Mouse (Mus musculus): ENCODE results near the gene 4430402I18Rik. TPM values are rescaled to one million over a fixed set of nuclear protein-coding genes. Genes with fewer than 3 reads are reported as not detected.

Gene 4430402I18Rik
- total and polyA plus RNA-seq, 3 experiments: 0.14 to 0.51 (median 0.15) TPM

- Histone ChIP-seq H3K4me3 (replicated peaks in 1 of 3; ENCODE audit: low read depth in 2 of 3, low read length in 2 of 3, poor library complexity in 1 of 3) (no peak overlapping the region), H3K9ac (ENCODE audit: insufficient read depth, low read depth) (no peak overlapping the region), H3K9me3 (replicated peaks; ENCODE audit: low read length) (no peaks in the 10 kb centered on the region), H3K36me3 (replicated peaks in 1 of 2; ENCODE audit: control insufficient read depth in 1 of 2, insufficient read depth in 1 of 2, low read length in 1 of 2) (peaks cover 26 to 78% of the 10 kb centered on the region in 2 experiments), H3K4me2 (ENCODE audit: insufficient read depth, low read depth, poor library complexity, severe bottlenecking) (no peak overlapping the region), H3K79me2 (replicated peaks; ENCODE audit: control insufficient read depth, extremely low read depth, insufficient read depth, poor library complexity, severe bottlenecking) (no peaks in the 10 kb centered on the region), H3K27ac (ENCODE audit: insufficient read depth, low read depth) (no peak overlapping the region), H3K27me3 (replicated peaks) (no peaks in the 10 kb centered on the region), H3K4me1 (ENCODE audit: control insufficient read depth in 1 of 2, insufficient read depth in 2 of 2) (peaks cover 5 to 30% of the 10 kb centered on the region in 2 experiments; a peak in 3 of 4 replicates)
- in situ Hi-C loops (cut with MboI; ENCODE audit: low pct_ligation_motif_present, low pct_unique_long_range_greater_than_20kb, low sequenced_read_pairs) (no loop called here), dilution Hi-C loops (cut with MboI; ENCODE audit: extremely low pct_ligation_motif_present, extremely low pct_unique_long_range_greater_than_20kb, low sequenced_read_pairs) (no loop called here)
- no peak for TF ChIP-seq MYC (IDR thresholded peaks at IDR 0.05; ENCODE audit: low read depth, low read length)
- no peak for TF ChIP-seq PAX5 (IDR thresholded peaks at IDR 0.05; ENCODE audit: low read length)
- TF ChIP-seq EP300 (IDR thresholded peaks at IDR 0.05; ENCODE audit: low read length): no peak
- no peak for TF ChIP-seq UBTF (IDR thresholded peaks at IDR 0.05; ENCODE audit: low read depth, low read length)
- no peak for TF ChIP-seq ZMIZ1 (IDR thresholded peaks at IDR 0.05; ENCODE audit: low read depth, low read length)
- no peak for TF ChIP-seq POLR2AphosphoS2 (IDR thresholded peaks at IDR 0.05; ENCODE audit: low read depth, low read length)
- no peak for TF ChIP-seq ZC3H11A (IDR thresholded peaks at IDR 0.05; ENCODE audit: low read depth, low read length)
- no peak for TF ChIP-seq NRF1 (IDR thresholded peaks at IDR 0.05; ENCODE audit: low read depth, low read length)
- DNase-seq (ENCODE audit: extremely low read depth): no peak
Measured at GRCm38 (mm10) chr19:29011355-29011990, 43.9 kb upstream of the 4430402I18Rik start.

DNA sequence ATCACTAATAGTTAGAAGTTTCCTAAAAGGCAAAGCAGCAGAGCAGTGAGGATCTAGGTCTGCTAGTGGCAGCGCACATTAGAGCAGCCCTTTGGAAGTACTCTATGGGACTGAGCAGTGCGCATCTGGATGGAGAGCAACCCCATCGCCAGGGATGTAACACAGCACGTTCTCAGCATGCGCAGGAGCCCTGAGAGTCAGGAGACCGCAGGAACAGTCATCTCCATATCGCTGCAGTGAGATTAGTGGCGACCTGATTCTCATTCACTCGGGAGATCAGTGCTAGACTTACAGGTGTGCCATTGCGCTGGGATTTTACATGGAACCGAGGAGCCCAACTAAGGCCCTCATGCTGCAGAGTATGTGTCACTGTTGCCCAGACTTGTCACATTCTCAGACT is 41.4 kb upstream of the 4430402I18Rik start:
- Histone ChIP-seq H3K4me2 (ENCODE audit: insufficient read depth, low read depth, poor library complexity, severe bottlenecking) (no peak overlapping the region), H3K27me3 (replicated peaks) (no peaks in the 10 kb centered on the region), H3K27ac (ENCODE audit: insufficient read depth, low read depth) (no peak overlapping the region), H3K4me3 (replicated peaks in 1 of 3; ENCODE audit: low read depth in 2 of 3, low read length in 2 of 3, poor library complexity in 1 of 3) (no peak overlapping the region), H3K9ac (ENCODE audit: insufficient read depth, low read depth) (no peak overlapping the region), H3K9me3 (replicated peaks; ENCODE audit: low read length) (no peaks in the 10 kb centered on the region), H3K79me2 (replicated peaks; ENCODE audit: control insufficient read depth, extremely low read depth, insufficient read depth, poor library complexity, severe bottlenecking) (no peaks in the 10 kb centered on the region; the same call in none of the 2 replicates), H3K4me1 (ENCODE audit: control insufficient read depth in 1 of 2, insufficient read depth in 2 of 2) (peaks cover 0 to 13% of the 10 kb centered on the region in 2 experiments; a peak in 2 of 4 replicates), H3K36me3 (replicated peaks in 1 of 2; ENCODE audit: control insufficient read depth in 1 of 2, insufficient read depth in 1 of 2, low read length in 1 of 2) (peaks cover 27 to 80% of the 10 kb centered on the region in 2 experiments)
- dilution Hi-C loops (cut with MboI; ENCODE audit: extremely low pct_ligation_motif_present, extremely low pct_unique_long_range_greater_than_20kb, low sequenced_read_pairs): no loop called here
- in situ Hi-C loops (cut with MboI; ENCODE audit: low pct_ligation_motif_present, low pct_unique_long_range_greater_than_20kb, low sequenced_read_pairs): no loop called here
- DNase-seq (ENCODE audit: extremely low read depth): no peak
- TF ChIP-seq MYC (IDR thresholded peaks at IDR 0.05; ENCODE audit: low read depth, low read length) (no peak), GABPA (IDR thresholded peaks at IDR 0.05; ENCODE audit: insufficient replicate concordance, low read depth, low read length) (no peak), SMC3 (IDR thresholded peaks at IDR 0.05; ENCODE audit: low read depth, low read length) (no peak), MXI1 (IDR thresholded peaks at IDR 0.05; ENCODE audit: low read depth, low read length) (no peak), RAD21 (IDR thresholded peaks at IDR 0.05; ENCODE audit: low read depth, low read length) (no peak), MAX (IDR thresholded peaks at IDR 0.05; ENCODE audit: low read length) (no peak), NRF1 (IDR thresholded peaks at IDR 0.05; ENCODE audit: low read depth, low read length) (no peak), SIN3A (IDR thresholded peaks at IDR 0.05; ENCODE audit: low read length) (no peak), TCF12 (IDR thresholded peaks at IDR 0.05; ENCODE audit: low read depth, low read length) (no peak), JUND (conservative IDR thresholded peaks at IDR 0.05; ENCODE audit: low read depth, low read length) (no peak), POLR2A (IDR thresholded peaks at IDR 0.05; ENCODE audit: low read depth, low read length) (no peak), ETS1 (conservative IDR thresholded peaks at IDR 0.05; ENCODE audit: low read depth, low read length) (no peak), USF2 (conservative IDR thresholded peaks at IDR 0.05; ENCODE audit: low read depth, low read length) (no peak), JUN (IDR thresholded peaks at IDR 0.05; ENCODE audit: insufficient read depth, low read depth, low read length) (no peak), KAT2A (IDR thresholded peaks at IDR 0.05; ENCODE audit: insufficient replicate concordance, low read length) (no peak), CTCF (conservative IDR thresholded peaks at IDR 0.05 in 1 of 2, IDR thresholded peaks at IDR 0.05 in 1 of 2; ENCODE audit: low read depth in 2 of 2, low read length in 2 of 2) (no peak), ZC3H11A (IDR thresholded peaks at IDR 0.05; ENCODE audit: low read depth, low read length) (no peak), MAZ (IDR thresholded peaks at IDR 0.05; ENCODE audit: low read depth, low read length) (no peak), MAFK (IDR thresholded peaks at IDR 0.05; ENCODE audit: insufficient replicate concordance, low read length) (no peak), ELF1 (IDR thresholded peaks at IDR 0.05; ENCODE audit: low read depth, low read length) (no peak)
